Mouse (Mus musculus) heart, adult 2 months (tissue): ENCODE results near the gene Gys2. TPM values are rescaled to one million over a fixed set of nuclear protein-coding genes. Genes with fewer than 3 reads are reported as not detected.

Experiments
- DNase-seq, 2 experiments: peaks; one replicate each; pipeline ENCODE4 v3.0.0; 2021
- H3K27ac ChIP-seq: fragments of 200-600 bp; 2 replicates; pipeline ENCODE4 v1.8.1; 2022
- H3K27me3 ChIP-seq: fragments of 200-500 bp; 2 replicates; pipeline ENCODE4 v1.6.1; 2012; ENCODE audit warnings: mild to moderate bottlenecking, low read length, inconsistent platforms, mixed read lengths; ENCODE audit not compliant: control insufficient read depth, insufficient read depth
- H3K36me3 ChIP-seq: fragments of 200-500 bp; 2 replicates; pipeline ENCODE4 v1.6.1; 2012; ENCODE audit warnings: low read length, inconsistent platforms; ENCODE audit not compliant: control insufficient read depth, insufficient read depth
- H3K4me1 ChIP-seq: fragments of 200-500 bp; 2 replicates; pipeline ENCODE4 v1.6.1; 2011; ENCODE audit warnings: low read length; ENCODE audit not compliant: control insufficient read depth, insufficient read depth
- H3K4me3 ChIP-seq: fragments of 200-600 bp; 2 replicates; pipeline ENCODE4 v1.8.1; 2022
- H3K79me2 ChIP-seq: fragments of 200-500 bp; replicated peaks from 2 replicates; pipeline ENCODE4 v1.6.1; 2012; ENCODE audit warnings: mild to moderate bottlenecking, inconsistent platforms, low read length, moderate library complexity, mixed read lengths; ENCODE audit not compliant: control insufficient read depth, insufficient read depth
- H3K9ac ChIP-seq: fragments of 200-500 bp; 2 replicates; pipeline ENCODE4 v1.6.1; 2012; ENCODE audit warnings: low read depth, mild to moderate bottlenecking, control low read depth, inconsistent platforms, low read length, mixed read lengths
- CTCF ChIP-seq: fragments of 200-600 bp; IDR thresholded peaks from 2 replicates; pipeline ENCODE4 v1.8.1; 2022; ENCODE audit warnings: antibody characterized with exemption, mild to moderate bottlenecking, moderate library complexity
- EP300 ChIP-seq: fragments of 200-500 bp; IDR thresholded peaks from 2 replicates; pipeline ENCODE4 v1.6.1; 2011; ENCODE audit warnings: low read depth, low read length, control low read depth; ENCODE audit not compliant: insufficient read depth
- POLR2A ChIP-seq: fragments of 200-500 bp; IDR thresholded peaks from 2 replicates; pipeline ENCODE4 v1.6.1; 2011; ENCODE audit warnings: mild to moderate bottlenecking, low read depth, low read length, control low read depth; ENCODE audit not compliant: insufficient read depth
- WGBS: fragments of 180-500 bp; shearing (Covaris S2); methylation state at CpG from one replicate; pipeline ENCODE4 v1.1.7; 2018; 5-methylcytosine and 5-hydroxymethylcytosine counted together
- intact Hi-C: fragments of 180-260 bp; cut with DNase I; formaldehyde crosslinking; loops from one replicate; pipeline ENCODE4 v1.15.1; 2025
- polyA plus RNA-seq: library from polyadenylated mRNA; depleted of rRNA; stranded (reverse); fragments of >200 nt; gene quantifications from 2 replicates; pipeline ENCODE4 v1.2.3, GENCODE M21; 2012
- total RNA-seq, 2 experiments: library from RNA; stranded (reverse); gene quantifications; 2 replicates each; pipeline ENCODE4 v1.2.3; 2021

Gene Gys2
- total and polyA plus RNA-seq, 3 experiments, result 0.09 to 1.0 (median 0.39) TPM

DNA sequence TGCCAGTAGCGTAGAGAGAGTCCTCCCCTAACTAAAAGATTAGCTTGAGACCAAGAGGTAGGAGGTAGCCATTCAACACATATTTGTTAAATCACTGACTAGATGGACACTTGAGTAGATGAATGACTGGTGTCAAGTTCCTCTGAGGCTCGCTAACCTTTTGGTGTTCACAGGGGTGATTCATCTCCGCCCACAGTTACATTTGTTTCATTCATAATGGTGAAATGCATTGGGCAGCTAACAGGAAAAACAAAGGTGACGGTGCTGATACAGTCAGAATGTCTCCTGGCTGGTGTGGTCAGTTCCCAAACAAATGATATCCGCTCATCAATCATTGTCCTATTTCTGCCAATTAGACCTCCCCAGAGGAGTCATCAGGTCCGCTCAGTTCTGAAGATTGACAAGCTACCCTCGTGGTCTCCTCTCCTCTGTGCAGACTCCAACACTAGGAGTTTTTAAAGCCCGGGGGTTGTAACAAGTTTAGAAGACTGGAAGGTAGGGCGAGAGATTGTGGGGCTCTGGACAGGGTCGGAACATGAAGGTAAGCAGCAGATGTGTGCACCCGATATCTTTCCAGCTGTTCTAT, 59.9 kb downstream of the Gys2 start, which contains the start of gene Spx:
Spx (plus strand) TSS at position 536 of the 586 bp plus-strand sequence.
- Histone ChIP-seq H3K27me3 (peaks cover 7% of the 10 kb centered on the region), H3K27ac (no peak within 1 kb of the TSS), H3K4me3 (no peak within 1 kb of the TSS), H3K9ac (no peak within 1 kb of the TSS), H3K36me3 (no peaks in the 10 kb centered on the region), H3K4me1 (no peaks in the 10 kb centered on the region), H3K79me2 (no peaks in the 10 kb centered on the region)
- TF ChIP-seq CTCF (no peak), POLR2A (no peak), EP300 (no peak)
- 82% methylated on average over 11 of the region's 11 CpGs for WGBS
- intact Hi-C loops, result no loop called here
- DNase-seq, result no peak

DNA sequence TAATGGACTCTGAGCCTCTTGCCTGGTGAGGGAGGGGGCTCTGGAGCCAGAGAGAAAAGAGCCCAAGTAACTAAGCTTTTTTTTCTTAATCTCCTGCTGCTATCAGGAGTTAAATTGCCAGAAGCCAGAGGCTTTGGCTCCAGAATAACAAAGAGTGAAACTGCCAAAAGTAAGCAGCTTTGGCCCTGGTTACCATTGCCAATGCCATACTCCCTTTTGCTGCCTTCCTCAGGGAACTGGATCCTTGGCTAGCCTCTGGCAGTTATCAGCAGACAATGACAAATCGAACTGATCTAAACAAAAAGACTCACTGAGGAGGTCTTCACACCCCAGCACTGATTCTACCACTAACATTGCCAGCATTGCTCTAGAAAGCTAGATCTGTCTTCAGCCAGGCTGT, 61.8 kb downstream of the Gys2 start:
- Histone ChIP-seq H3K27ac (no peak overlapping the region), H3K4me1 (no peaks in the 10 kb centered on the region), H3K9ac (no peak overlapping the region), H3K4me3 (no peak overlapping the region), H3K27me3 (peaks cover 7% of the 10 kb centered on the region), H3K36me3 (no peaks in the 10 kb centered on the region), H3K79me2 (no peaks in the 10 kb centered on the region)
- intact Hi-C loops, result no loop called here
- DNase-seq, result no peak
- TF ChIP-seq EP300 (no peak), POLR2A (no peak), CTCF (no peak)
- 18% methylated on average over 1 of the region's 1 CpGs for WGBS

DNA sequence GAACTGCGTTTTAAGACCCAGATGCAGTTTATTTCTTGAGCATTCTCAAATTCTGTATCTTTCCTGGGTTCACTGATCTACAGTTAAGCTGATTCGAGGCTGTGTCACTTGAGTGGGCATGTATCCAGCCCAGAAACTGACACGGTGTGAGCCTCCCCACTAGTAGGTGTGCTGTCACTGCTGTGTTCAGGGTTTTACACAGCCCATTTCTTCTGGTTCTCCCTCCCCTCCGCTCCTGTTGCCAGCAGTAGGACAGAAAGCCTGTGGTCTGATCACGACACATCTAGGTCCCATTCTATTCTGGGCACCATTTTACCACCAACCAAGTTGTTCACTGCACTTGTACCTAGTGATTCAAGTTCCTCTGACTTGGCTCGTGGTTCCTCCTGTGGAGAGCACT, 77.2 kb downstream of the Gys2 start:
- no peak overlapping the region for H3K4me3 ChIP-seq
- no peaks in the 10 kb centered on the region for H3K27me3 ChIP-seq
- no peaks in the 10 kb centered on the region for H3K36me3 ChIP-seq
- TF ChIP-seq CTCF (no peak), EP300 (no peak), POLR2A (no peak)
- H3K4me1 ChIP-seq, result no peaks in the 10 kb centered on the region; the same call in 1 of the 2 replicates
- intact Hi-C loops, result no loop called here
- no peaks in the 10 kb centered on the region for H3K79me2 ChIP-seq
- no peak overlapping the region for H3K9ac ChIP-seq
- 82% methylated on average over 6 of the region's 6 CpGs for WGBS
- H3K27ac ChIP-seq, result no peak overlapping the region
- no peak for DNase-seq

DNA sequence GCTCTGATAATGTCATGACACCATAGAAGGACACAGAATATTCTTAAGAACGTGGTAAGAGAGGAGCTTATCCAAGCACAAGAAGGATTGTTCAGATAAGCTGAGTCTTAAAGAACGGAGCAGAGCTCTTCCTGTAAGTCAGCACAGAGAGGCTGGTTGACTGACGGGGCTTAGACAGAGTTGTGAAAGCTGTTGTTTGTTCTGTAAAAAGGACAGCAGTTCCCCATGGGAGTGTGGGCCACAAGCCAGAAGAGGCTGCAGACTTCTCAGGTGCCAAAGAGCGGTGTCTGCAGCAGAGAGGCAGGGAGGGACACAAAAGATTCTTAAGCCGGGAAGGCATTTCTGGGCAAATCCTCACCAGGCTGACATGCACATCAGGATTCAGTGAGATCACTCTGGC, 78.2 kb downstream of the Gys2 start:
- peak in 1 of 2 experiments; percentile 25 for DNase-seq
- 66% methylated on average over 5 of the region's 5 CpGs for WGBS
- no peaks in the 10 kb centered on the region for H3K27me3 ChIP-seq

DNA sequence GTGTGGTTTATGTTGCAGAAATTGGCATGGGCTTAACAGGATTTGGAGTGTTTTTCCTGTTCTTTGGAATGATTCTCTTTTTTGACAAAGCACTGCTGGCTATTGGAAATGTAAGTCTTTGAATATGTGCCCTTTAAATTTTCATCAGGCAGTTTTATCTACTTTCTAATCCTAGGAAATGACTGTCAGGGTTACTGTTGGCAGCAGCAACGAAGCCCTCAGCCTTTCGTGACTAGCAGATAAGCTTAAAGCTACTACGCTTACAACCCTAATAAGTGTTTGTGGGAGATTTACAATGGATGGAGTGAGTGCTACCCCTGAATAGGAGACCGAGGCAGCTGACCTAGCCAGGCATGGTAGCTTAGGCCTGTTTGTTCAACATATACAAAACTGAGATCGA, 80.6 kb downstream of the Gys2 start:
- Histone ChIP-seq H3K27ac (no peak overlapping the region), H3K79me2 (peaks cover 3% of the 10 kb centered on the region), H3K4me1 (peaks cover 1% of the 10 kb centered on the region), H3K4me3 (no peak overlapping the region), H3K36me3 (no peaks in the 10 kb centered on the region), H3K27me3 (no peaks in the 10 kb centered on the region), H3K9ac (no peak overlapping the region)
- no peak for TF ChIP-seq POLR2A
- no peak for TF ChIP-seq EP300
- no peak for TF ChIP-seq CTCF
- DNase-seq, result no peak
- intact Hi-C loops, result no loop called here
- WGBS, result 53% methylated on average over 5 of the region's 5 CpGs

More for the DNA sequence above, 78.2 kb downstream of the Gys2 start:
- Histone ChIP-seq H3K27ac (no peak overlapping the region), H3K36me3 (no peaks in the 10 kb centered on the region), H3K79me2 (peaks cover 2% of the 10 kb centered on the region; the same call in 1 of the 2 replicates), H3K9ac (no peak overlapping the region), H3K4me1 (no peaks in the 10 kb centered on the region; the same call in 1 of the 2 replicates), H3K4me3 (no peak overlapping the region)
- intact Hi-C loops, result no loop called here
- TF ChIP-seq CTCF (no peak), POLR2A (no peak)

DNA sequence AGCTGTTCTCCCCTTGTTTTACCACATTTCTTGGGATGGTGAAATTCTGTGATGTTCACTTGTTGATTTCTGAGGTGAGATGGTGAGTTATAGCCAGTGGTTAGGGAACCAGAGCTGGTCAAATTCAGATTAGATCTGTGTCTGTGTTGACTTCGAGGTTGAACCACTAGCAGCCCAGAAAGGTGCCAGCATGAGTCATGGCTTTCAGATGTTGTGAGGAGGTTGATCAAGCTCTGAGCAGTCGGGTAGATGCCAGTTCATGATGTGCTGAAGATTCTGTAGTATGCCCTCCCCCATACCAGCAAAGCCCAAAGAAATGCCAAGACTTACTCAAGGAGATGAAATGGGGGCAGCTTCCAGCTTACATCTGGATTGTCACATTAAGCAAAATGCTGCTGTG, 83.8 kb downstream of the Gys2 start:
- WGBS, result 50% methylated on average over 2 of the region's 2 CpGs
- H3K36me3 ChIP-seq, result no peaks in the 10 kb centered on the region
- no peak for DNase-seq
- no peak overlapping the region for H3K9ac ChIP-seq
- TF ChIP-seq CTCF, result no peak
- H3K4me1 ChIP-seq, result peaks cover 3% of the 10 kb centered on the region
- no peak overlapping the region for H3K4me3 ChIP-seq
- no peaks in the 10 kb centered on the region for H3K27me3 ChIP-seq
- no peak overlapping the region for H3K27ac ChIP-seq
- H3K79me2 ChIP-seq, result peaks cover 5% of the 10 kb centered on the region
- intact Hi-C loops, result loop anchor here (5.0 kb wide), 1 partner anchor 128 kb away; no protein-coding TSS in a partner anchor

DNA sequence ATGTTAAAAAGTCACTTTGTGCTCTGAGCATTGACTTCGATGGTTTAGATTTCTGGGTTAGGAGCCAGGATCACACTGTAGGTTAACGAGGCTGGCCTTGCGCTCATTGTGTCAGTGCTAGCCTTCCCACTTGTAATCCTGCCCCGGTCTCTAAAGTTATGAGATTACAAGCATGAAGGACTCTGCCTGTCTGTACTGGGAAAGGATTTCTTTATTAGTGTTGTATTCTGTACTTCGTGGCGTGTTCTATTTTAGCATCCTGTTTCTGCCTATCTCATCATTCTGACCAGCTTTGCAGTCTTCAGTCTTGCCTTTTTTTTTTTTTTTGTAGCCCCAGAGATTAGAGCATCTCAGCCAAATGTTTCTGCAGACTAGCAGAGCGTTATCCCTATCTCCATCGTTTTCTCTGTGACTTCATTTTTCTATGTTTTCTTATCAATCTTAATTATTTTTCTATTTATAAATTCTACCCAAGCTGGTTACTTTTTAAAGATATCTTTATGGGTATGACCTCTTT, 85.1 kb downstream of the Gys2 start:
- no peak for DNase-seq
- intact Hi-C loops, result loop anchor here (2.0 to 5.0 kb wide), 2 partner anchors 41 to 129 kb away; no protein-coding TSS in a partner anchor
- Histone ChIP-seq H3K4me3 (peak overlapping the region; percentile 78), H3K9ac (peak overlapping the region; percentile 75; the same call in 1 of the 2 replicates), H3K79me2 (peaks cover 5% of the 10 kb centered on the region), H3K27me3 (no peaks in the 10 kb centered on the region), H3K36me3 (no peaks in the 10 kb centered on the region), H3K4me1 (peaks cover 3% of the 10 kb centered on the region), H3K27ac (peak overlapping the region; percentile 79)
- WGBS, result 5% methylated on average over 8 of the region's 8 CpGs
- no peak for TF ChIP-seq EP300
- no peak for TF ChIP-seq CTCF
- no peak for TF ChIP-seq POLR2A
